Mouse (Mus musculus): ENCODE data around the gene Ddi1. TPM values are rescaled to one million over a fixed set of nuclear protein-coding genes. Genes with fewer than 3 reads are reported as not detected.

Gene Ddi1
- total and polyA plus RNA-seq, 3 experiments = not detected

- in situ Hi-C loops (cut with MboI; ENCODE audit: low pct_ligation_motif_present, low pct_unique_long_range_greater_than_20kb, low sequenced_read_pairs) = no loop called here
- Histone ChIP-seq H3K9ac (ENCODE audit: insufficient read depth, low read depth) (no peak overlapping the region), H3K4me3 (replicated peaks in 1 of 3; ENCODE audit: low read depth in 2 of 3, low read length in 2 of 3, poor library complexity in 1 of 3) (no peak overlapping the region), H3K79me2 (replicated peaks; ENCODE audit: control insufficient read depth, extremely low read depth, insufficient read depth, poor library complexity, severe bottlenecking) (no peaks in the 10 kb centered on the region), H3K27ac (ENCODE audit: insufficient read depth, low read depth) (no peak overlapping the region), H3K36me3 (replicated peaks in 1 of 2; ENCODE audit: control insufficient read depth in 1 of 2, insufficient read depth in 1 of 2, low read length in 1 of 2) (no peaks in the 10 kb centered on the region), H3K9me3 (replicated peaks; ENCODE audit: low read length) (no peaks in the 10 kb centered on the region), H3K4me1 (ENCODE audit: control insufficient read depth in 1 of 2, insufficient read depth in 2 of 2) (no peaks in the 10 kb centered on the region), H3K27me3 (replicated peaks) (no peaks in the 10 kb centered on the region), H3K4me2 (ENCODE audit: insufficient read depth, low read depth, poor library complexity, severe bottlenecking) (no peak overlapping the region)
- TF ChIP-seq ZMIZ1 (IDR thresholded peaks at IDR 0.05; ENCODE audit: low read depth, low read length) (no peak), CHD1 (IDR thresholded peaks at IDR 0.05; ENCODE audit: low read depth, low read length) (no peak)
- no peak for DNase-seq (ENCODE audit: extremely low read depth)
- dilution Hi-C loops (cut with MboI; ENCODE audit: extremely low pct_ligation_motif_present, extremely low pct_unique_long_range_greater_than_20kb, low sequenced_read_pairs) = no loop called here
Measured at GRCm38 (mm10) chr9:6305847-6306246, 36.2 kb upstream of the Ddi1 start.

GRCm38 (mm10) chr9:6304590-6304989 lies 34.9 kb upstream of the Ddi1 start:
- dilution Hi-C loops (cut with MboI; ENCODE audit: extremely low pct_ligation_motif_present, extremely low pct_unique_long_range_greater_than_20kb, low sequenced_read_pairs) = no loop called here
- Histone ChIP-seq H3K27ac (ENCODE audit: insufficient read depth, low read depth) (no peak overlapping the region), H3K36me3 (replicated peaks in 1 of 2; ENCODE audit: control insufficient read depth in 1 of 2, insufficient read depth in 1 of 2, low read length in 1 of 2) (no peaks in the 10 kb centered on the region), H3K79me2 (replicated peaks; ENCODE audit: control insufficient read depth, extremely low read depth, insufficient read depth, poor library complexity, severe bottlenecking) (no peaks in the 10 kb centered on the region), H3K9me3 (replicated peaks; ENCODE audit: low read length) (no peaks in the 10 kb centered on the region), H3K27me3 (replicated peaks) (no peaks in the 10 kb centered on the region), H3K4me2 (ENCODE audit: insufficient read depth, low read depth, poor library complexity, severe bottlenecking) (no peak overlapping the region), H3K4me3 (replicated peaks in 1 of 3; ENCODE audit: low read depth in 2 of 3, low read length in 2 of 3, poor library complexity in 1 of 3) (no peak overlapping the region), H3K4me1 (ENCODE audit: control insufficient read depth in 1 of 2, insufficient read depth in 2 of 2) (no peaks in the 10 kb centered on the region), H3K9ac (ENCODE audit: insufficient read depth, low read depth) (no peak overlapping the region)
- in situ Hi-C loops (cut with MboI; ENCODE audit: low pct_ligation_motif_present, low pct_unique_long_range_greater_than_20kb, low sequenced_read_pairs) = no loop called here
- DNase-seq (ENCODE audit: extremely low read depth) = no peak
- TF ChIP-seq CTCF (conservative IDR thresholded peaks at IDR 0.05 in 1 of 2, IDR thresholded peaks at IDR 0.05 in 1 of 2; ENCODE audit: low read depth in 2 of 2, low read length in 2 of 2) (no peak), TCF12 (IDR thresholded peaks at IDR 0.05; ENCODE audit: low read depth, low read length) (no peak), E2F4 (IDR thresholded peaks at IDR 0.05; ENCODE audit: insufficient replicate concordance, low read depth, low read length) (no peak)

GRCm38 (mm10) chr9:6302050-6302449 lies 32.4 kb upstream of the Ddi1 start:
- no peak overlapping the region for H3K27ac ChIP-seq (ENCODE audit: insufficient read depth, low read depth)
- H3K9me3 ChIP-seq (replicated peaks; ENCODE audit: low read length) = no peaks in the 10 kb centered on the region
- no peak for TF ChIP-seq IRF4 (IDR thresholded peaks at IDR 0.05; ENCODE audit: low read depth, low read length)
- TF ChIP-seq MYC (IDR thresholded peaks at IDR 0.05; ENCODE audit: low read depth, low read length) = no peak
- no peak for TF ChIP-seq SIN3A (IDR thresholded peaks at IDR 0.05; ENCODE audit: low read length)
- TF ChIP-seq E2F4 (IDR thresholded peaks at IDR 0.05; ENCODE audit: insufficient replicate concordance, low read depth, low read length) = no peak
- TF ChIP-seq ZMIZ1 (IDR thresholded peaks at IDR 0.05; ENCODE audit: low read depth, low read length) = no peak
- no peak for TF ChIP-seq ETS1 (conservative IDR thresholded peaks at IDR 0.05; ENCODE audit: low read depth, low read length)
- no peak for TF ChIP-seq NRF1 (IDR thresholded peaks at IDR 0.05; ENCODE audit: low read depth, low read length)
- TF ChIP-seq ZC3H11A (IDR thresholded peaks at IDR 0.05; ENCODE audit: low read depth, low read length) = no peak
- no peak for TF ChIP-seq ZKSCAN1 (IDR thresholded peaks at IDR 0.05; ENCODE audit: borderline replicate concordance, low read depth, low read length)
- dilution Hi-C loops (cut with MboI; ENCODE audit: extremely low pct_ligation_motif_present, extremely low pct_unique_long_range_greater_than_20kb, low sequenced_read_pairs) = no loop called here
- no peak overlapping the region for H3K9ac ChIP-seq (ENCODE audit: insufficient read depth, low read depth)
- H3K4me1 ChIP-seq (ENCODE audit: control insufficient read depth in 1 of 2, insufficient read depth in 2 of 2) = no peaks in the 10 kb centered on the region
- no peak overlapping the region for H3K4me3 ChIP-seq (replicated peaks in 1 of 3; ENCODE audit: low read depth in 2 of 3, low read length in 2 of 3, poor library complexity in 1 of 3)
- no peaks in the 10 kb centered on the region for H3K36me3 ChIP-seq (replicated peaks in 1 of 2; ENCODE audit: control insufficient read depth in 1 of 2, insufficient read depth in 1 of 2, low read length in 1 of 2)
- in situ Hi-C loops (cut with MboI; ENCODE audit: low pct_ligation_motif_present, low pct_unique_long_range_greater_than_20kb, low sequenced_read_pairs) = no loop called here
- no peaks in the 10 kb centered on the region for H3K79me2 ChIP-seq (replicated peaks; ENCODE audit: control insufficient read depth, extremely low read depth, insufficient read depth, poor library complexity, severe bottlenecking)
- no peak for DNase-seq (ENCODE audit: extremely low read depth)
- no peak overlapping the region for H3K4me2 ChIP-seq (ENCODE audit: insufficient read depth, low read depth, poor library complexity, severe bottlenecking)
- H3K27me3 ChIP-seq (replicated peaks) = no peaks in the 10 kb centered on the region
